Mouse (Mus musculus) megakaryocyte, embryonic 14.5 days (primary cell): ENCODE results near the gene Chl1. TPM values are rescaled to one million over a fixed set of nuclear protein-coding genes. Genes with fewer than 3 reads are reported as not detected.
A peak's percentile ranks its signal among the peaks of the same experiment; 100 is the strongest.

Experiments
- H3K27me3 ChIP-seq: replicated peaks from 2 replicates; pipeline ENCODE3; 2012; ENCODE audit warnings: inconsistent platforms
- H3K36me3 ChIP-seq: replicated peaks from 2 replicates; pipeline ENCODE3; 2012; ENCODE audit warnings: low read length, inconsistent platforms, mixed read lengths
- H3K4me1 ChIP-seq: 2 replicates; pipeline ENCODE4 v1.6.1; 2012; ENCODE audit warnings: inconsistent platforms
- H3K4me3 ChIP-seq: replicated peaks from 2 replicates; pipeline ENCODE3; 2012; ENCODE audit warnings: moderate library complexity, mild to moderate bottlenecking, inconsistent platforms
- H3K9me3 ChIP-seq: 2 replicates; pipeline ENCODE4 v1.6.1; 2012; ENCODE audit warnings: inconsistent platforms
- FLI1 ChIP-seq: IDR thresholded peaks from 2 replicates; pipeline ENCODE4 v1.6.1; 2012; ENCODE audit warnings: low read length, inconsistent platforms, mixed read lengths
- GATA1 ChIP-seq: IDR thresholded peaks from 3 replicates; pipeline ENCODE4 v1.6.1; 2012; ENCODE audit warnings: mixed read lengths, low read length, inconsistent platforms, borderline replicate concordance
- polyA plus RNA-seq: library from polyadenylated mRNA; stranded (reverse); fragments of >175 nt; gene quantifications from 2 replicates; pipeline ENCODE4 v1.2.3, GENCODE M21; 2012; ENCODE audit warnings: low replicate concordance; ENCODE audit not compliant: insufficient read depth

Gene Chl1
- not detected in 2 replicates for polyA plus RNA-seq

- peaks cover 49% of the 10 kb centered on the region for H3K27me3 ChIP-seq
- no peak for TF ChIP-seq FLI1
- TF ChIP-seq GATA1 = no peak
- H3K4me3 ChIP-seq = peak within 1 kb of the TSS; percentile 91
- H3K36me3 ChIP-seq = no peaks in the 10 kb centered on the region
- peaks cover 22% of the 10 kb centered on the region for H3K4me1 ChIP-seq
- no peaks in the 10 kb centered on the region for H3K9me3 ChIP-seq
Measured at GRCm38 (mm10) chr6:103510392-103511289, at the start of gene Chl1. Gene Chl1, plus strand, starts transcription at chr6:103510586.

- Histone ChIP-seq H3K36me3 (peaks cover 5% of the 10 kb centered on the region), H3K4me3 (peak overlapping the region; percentile 59), H3K4me1 (peaks cover 19% of the 10 kb centered on the region), H3K27me3 (no peaks in the 10 kb centered on the region), H3K9me3 (no peaks in the 10 kb centered on the region)
- TF ChIP-seq FLI1 = no peak
- TF ChIP-seq GATA1 = no peak
Measured at GRCm38 (mm10) chr6:103465479-103466080, 44.8 kb upstream of the Chl1 start.

- TF ChIP-seq FLI1 = no peak
- no peak for TF ChIP-seq GATA1
- Histone ChIP-seq H3K4me1 (peaks cover 32% of the 10 kb centered on the region), H3K4me3 (peak overlapping the region; percentile 19), H3K27me3 (no peaks in the 10 kb centered on the region), H3K36me3 (peaks cover 5% of the 10 kb centered on the region), H3K9me3 (no peaks in the 10 kb centered on the region)
Measured at GRCm38 (mm10) chr6:103473316-103473715, 37.1 kb upstream of the Chl1 start.

GRCm38 (mm10) chr6:103487199-103487598 is 23.2 kb upstream of the Chl1 start:
- H3K4me3 ChIP-seq = no peak overlapping the region
- TF ChIP-seq FLI1 (no peak), GATA1 (no peak)
- no peaks in the 10 kb centered on the region for H3K9me3 ChIP-seq
- H3K27me3 ChIP-seq = no peaks in the 10 kb centered on the region
- no peaks in the 10 kb centered on the region for H3K36me3 ChIP-seq
- H3K4me1 ChIP-seq = no peaks in the 10 kb centered on the region; the same call in 1 of the 2 replicates

GRCm38 (mm10) chr6:103498404-103498803 is 12.0 kb upstream of the Chl1 start:
- H3K36me3 ChIP-seq = no peaks in the 10 kb centered on the region
- H3K27me3 ChIP-seq = no peaks in the 10 kb centered on the region
- no peak overlapping the region for H3K4me3 ChIP-seq
- TF ChIP-seq FLI1 (no peak), GATA1 (no peak)
- no peaks in the 10 kb centered on the region for H3K9me3 ChIP-seq
- no peaks in the 10 kb centered on the region for H3K4me1 ChIP-seq

GRCm38 (mm10) chr6:103504065-103504464 is 6.3 kb upstream of the Chl1 start:
- TF ChIP-seq GATA1 (no peak), FLI1 (no peak)
- H3K36me3 ChIP-seq = no peaks in the 10 kb centered on the region
- H3K4me3 ChIP-seq = no peak overlapping the region
- peaks cover 5% of the 10 kb centered on the region for H3K27me3 ChIP-seq
- H3K9me3 ChIP-seq = no peaks in the 10 kb centered on the region
- no peaks in the 10 kb centered on the region; the same call in 1 of the 2 replicates for H3K4me1 ChIP-seq

- TF ChIP-seq GATA1 = no peak
- TF ChIP-seq FLI1 = no peak
- no peaks in the 10 kb centered on the region for H3K36me3 ChIP-seq
- no peak overlapping the region for H3K4me3 ChIP-seq
- no peaks in the 10 kb centered on the region for H3K9me3 ChIP-seq
- H3K4me1 ChIP-seq = peaks cover 22% of the 10 kb centered on the region
- peaks cover 39% of the 10 kb centered on the region for H3K27me3 ChIP-seq
Measured at GRCm38 (mm10) chr6:103507751-103508575, 2.4 kb upstream of the Chl1 start.

- no peak for TF ChIP-seq FLI1
- no peak for TF ChIP-seq GATA1
- H3K9me3 ChIP-seq = no peaks in the 10 kb centered on the region
- H3K4me1 ChIP-seq = peaks cover 22% of the 10 kb centered on the region
- H3K27me3 ChIP-seq = peaks cover 48% of the 10 kb centered on the region
- no peaks in the 10 kb centered on the region for H3K36me3 ChIP-seq
- H3K4me3 ChIP-seq = no peak overlapping the region
Measured at GRCm38 (mm10) chr6:103509596-103509995, 790 bp upstream of the Chl1 start.

GRCm38 (mm10) chr6:103511290-103511971 is 1.0 kb downstream of the Chl1 start:
- H3K4me3 ChIP-seq = peak overlapping the region; percentile 91
- H3K27me3 ChIP-seq = peaks cover 49% of the 10 kb centered on the region
- no peaks in the 10 kb centered on the region for H3K36me3 ChIP-seq
- H3K9me3 ChIP-seq = no peaks in the 10 kb centered on the region
- no peak for TF ChIP-seq GATA1
- no peak for TF ChIP-seq FLI1
- H3K4me1 ChIP-seq = peaks cover 22% of the 10 kb centered on the region
